Mouse (Mus musculus) Muller cell, postnatal 12 days (primary cell): ENCODE measurements around the gene Hs3st4.

Source experiments
- DNase-seq: peaks from one replicate; pipeline ENCODE4 v3.0.0-alpha.2; 2015; ENCODE audit errors: inconsistent ontology term

Hs3st4 gene

GRCm38 (mm10) chr7:124136133-124136532 lies 153.5 kb downstream of the Hs3st4 start:
- DNase-seq, result no peak

GRCm38 (mm10) chr7:124141229-124141628 lies 158.6 kb downstream of the Hs3st4 start:
- no peak for DNase-seq

- no peak for DNase-seq
Observed at GRCm38 (mm10) chr7:124150901-124151300, 168.2 kb downstream of the Hs3st4 start.

GRCm38 (mm10) chr7:124163301-124163700 lies 180.6 kb downstream of the Hs3st4 start:
- no peak for DNase-seq

- DNase-seq, result no peak
Observed at GRCm38 (mm10) chr7:124166229-124166628, 183.6 kb downstream of the Hs3st4 start.

- no peak for DNase-seq
Observed at GRCm38 (mm10) chr7:124168796-124169195, 186.1 kb downstream of the Hs3st4 start.

- DNase-seq, result no peak
Observed at GRCm38 (mm10) chr7:124170001-124170400, 187.3 kb downstream of the Hs3st4 start.

- no peak for DNase-seq
Observed at GRCm38 (mm10) chr7:124171992-124172391, 189.3 kb downstream of the Hs3st4 start.

- no peak for DNase-seq
Observed at GRCm38 (mm10) chr7:124180926-124181325, 198.3 kb downstream of the Hs3st4 start.

GRCm38 (mm10) chr7:124184693-124185092 lies 202.0 kb downstream of the Hs3st4 start:
- peak; percentile 8 for DNase-seq

- no peak for DNase-seq
Observed at GRCm38 (mm10) chr7:124198811-124199570, 216.3 kb downstream of the Hs3st4 start.

GRCm38 (mm10) chr7:124216921-124217320 lies 234.3 kb downstream of the Hs3st4 start:
- DNase-seq, result no peak

GRCm38 (mm10) chr7:124220556-124220955 lies 237.9 kb downstream of the Hs3st4 start:
- DNase-seq, result no peak

- no peak for DNase-seq
Observed at GRCm38 (mm10) chr7:124237896-124238670, 255.4 kb downstream of the Hs3st4 start.

GRCm38 (mm10) chr7:124239903-124240647 lies 257.4 kb downstream of the Hs3st4 start:
- DNase-seq, result no peak

- no peak for DNase-seq
Observed at GRCm38 (mm10) chr7:124249838-124250237, 267.2 kb downstream of the Hs3st4 start.

GRCm38 (mm10) chr7:124250566-124250965 lies 267.9 kb downstream of the Hs3st4 start:
- no peak for DNase-seq

GRCm38 (mm10) chr7:124258419-124258818 lies 275.8 kb downstream of the Hs3st4 start:
- no peak for DNase-seq

GRCm38 (mm10) chr7:124270734-124271133 lies 288.1 kb downstream of the Hs3st4 start:
- DNase-seq, result peak; percentile 7

- no peak for DNase-seq
Observed at GRCm38 (mm10) chr7:124289873-124290272, 307.2 kb downstream of the Hs3st4 start.

GRCm38 (mm10) chr7:124319451-124319850 lies 336.8 kb downstream of the Hs3st4 start:
- no peak for DNase-seq

- DNase-seq, result peak; percentile 84
Observed at GRCm38 (mm10) chr7:124335635-124336034, 353.0 kb downstream of the Hs3st4 start.
